Mouse (Mus musculus) brain, embryonic 14.5 days (tissue): ENCODE results near the gene Pla2g12b.

ENCODE experiments used
- CTCF ChIP-seq: fragments of 200-500 bp; IDR thresholded peaks from 2 replicates; pipeline ENCODE4 v1.5.1; 2012; ENCODE audit warnings: inconsistent platforms, mild to moderate bottlenecking, moderate library complexity, borderline replicate concordance; ENCODE audit not compliant: insufficient read depth, insufficient read length; ENCODE audit errors: extremely low read depth
- POLR2A ChIP-seq: fragments of 200-500 bp; IDR thresholded peaks from 2 replicates; pipeline ENCODE4 v1.6.1; 2012; ENCODE audit warnings: mild to moderate bottlenecking, inconsistent platforms, borderline replicate concordance; ENCODE audit not compliant: poor library complexity, insufficient read depth, insufficient read length, severe bottlenecking; ENCODE audit errors: extremely low read depth

DNA sequence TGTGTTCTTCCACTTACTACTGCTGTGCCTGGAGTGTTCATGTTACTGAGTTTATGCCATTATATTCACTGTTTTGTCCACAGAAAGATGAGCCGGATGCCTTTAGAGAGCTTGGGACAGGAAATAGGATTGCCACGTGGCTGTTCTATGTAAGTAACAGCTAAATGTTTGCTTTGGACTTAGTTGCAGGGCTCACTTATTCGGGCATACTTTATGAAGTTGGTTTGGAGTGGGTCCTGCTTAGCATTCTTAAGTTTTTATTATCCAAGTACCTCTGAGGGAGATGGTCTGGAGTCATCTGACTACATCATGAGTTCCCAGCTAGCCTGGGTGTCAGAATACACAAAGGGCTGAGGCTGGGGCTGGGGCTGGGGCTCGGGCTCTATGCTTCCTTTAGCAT, 36.3 kb upstream of the Pla2g12b start:
- no peak for TF ChIP-seq POLR2A
- no peak for TF ChIP-seq CTCF
